Mouse (Mus musculus) C2C12 (cell line): Measurements from ENCODE around the gene Abhd14b. TPM values are rescaled to one million over a fixed set of nuclear protein-coding genes. Genes with fewer than 3 reads are reported as not detected.
A peak's percentile ranks its signal among the peaks of the same experiment; 100 is the strongest.

Source experiments
- H3K27me3 ChIP-seq: one replicate; pipeline ENCODE4 v1.6.1; 2011; ENCODE audit not compliant: control insufficient read depth, insufficient read depth, insufficient read length
- H3K36me3 ChIP-seq: one replicate; pipeline ENCODE4 v1.6.1; 2011; ENCODE audit not compliant: control insufficient read depth, insufficient read depth
- H3K4me3 ChIP-seq: one replicate; pipeline ENCODE4 v1.5.1; 2011; ENCODE audit warnings: mild to moderate bottlenecking, control low read depth; ENCODE audit not compliant: poor library complexity, insufficient read depth, severe bottlenecking
- H3K79me2 ChIP-seq: one replicate; pipeline ENCODE4 v1.6.1; 2011; ENCODE audit not compliant: control insufficient read depth, insufficient read depth
- H3K79me3 ChIP-seq: one replicate; pipeline ENCODE4 v1.6.1; 2011; ENCODE audit warnings: low read depth, control low read depth
- H3ac ChIP-seq: one replicate; pipeline ENCODE3; 2011; ENCODE audit warnings: low read depth; ENCODE audit not compliant: control insufficient read depth, insufficient read length
- CEBPB ChIP-seq: IDR thresholded peaks from one replicate; pipeline ENCODE4 v1.6.1; 2011; ENCODE audit warnings: low read depth, mild to moderate bottlenecking, control low read depth, moderate library complexity
- CTCF ChIP-seq: IDR thresholded peaks from one replicate; pipeline ENCODE4 v1.5.1; 2011; ENCODE audit not compliant: control insufficient read depth, insufficient read depth, insufficient read length
- FOSL1 ChIP-seq: IDR thresholded peaks from one replicate; pipeline ENCODE4 v1.8.0; 2011; ENCODE audit warnings: mild to moderate bottlenecking, low read length; ENCODE audit not compliant: poor library complexity, insufficient read depth, severe bottlenecking
- MAX ChIP-seq: IDR thresholded peaks from one replicate; pipeline ENCODE4 v1.6.1; 2011; ENCODE audit warnings: mild to moderate bottlenecking, control low read depth
- MYOD1 ChIP-seq: IDR thresholded peaks from one replicate; pipeline ENCODE4 v1.6.1; 2011; ENCODE audit warnings: low read depth; ENCODE audit not compliant: control insufficient read depth, insufficient read length
- MYOG ChIP-seq: IDR thresholded peaks from one replicate; pipeline ENCODE4 v1.6.1; 2011; ENCODE audit not compliant: control insufficient read depth, insufficient read length; ENCODE audit errors: extremely low read depth
- USF1 ChIP-seq: IDR thresholded peaks from one replicate; pipeline ENCODE4 v1.6.1; 2011; ENCODE audit warnings: low read depth, mild to moderate bottlenecking, control low read depth, moderate library complexity
- polyA plus RNA-seq: library from polyadenylated mRNA; unstranded; fragments of >200 nt; fragmentation: generic; extraction: Trizol; gene quantifications from one replicate; pipeline ENCODE4 v1.2.1, GENCODE M21; 2012; ENCODE audit warnings: missing spikeins

Gene Abhd14b
- polyA plus RNA-seq, 1 experiment: 6.1 TPM

- Histone ChIP-seq H3K4me3 (peak overlapping the region; percentile 61), H3K79me2 (peaks cover 52% of the 10 kb centered on the region), H3K79me3 (peaks cover 18% of the 10 kb centered on the region), H3K36me3 (peaks cover 4% of the 10 kb centered on the region), H3ac (peak overlapping the region; percentile 83), H3K27me3 (no peaks in the 10 kb centered on the region)
- TF ChIP-seq MAX: no peak
- TF ChIP-seq USF1: no peak
- no peak for TF ChIP-seq CEBPB
- no peak for TF ChIP-seq MYOD1
- TF ChIP-seq FOSL1: no peak
- TF ChIP-seq MYOG: no peak
- no peak for TF ChIP-seq CTCF
Measured at GRCm38 (mm10) chr9:106478101-106478500, 30.8 kb downstream of the Abhd14b start.

GRCm38 (mm10) chr9:106480541-106480940, 33.3 kb downstream of the Abhd14b start:
- no peaks in the 10 kb centered on the region for H3K27me3 ChIP-seq
- TF ChIP-seq CTCF (no peak), MYOD1 (no peak), CEBPB (no peak), MAX (no peak), FOSL1 (no peak), MYOG (no peak), USF1 (no peak)
- peaks cover 9% of the 10 kb centered on the region for H3K36me3 ChIP-seq
- H3K79me3 ChIP-seq: peaks cover 13% of the 10 kb centered on the region
- H3ac ChIP-seq: no peak overlapping the region
- peaks cover 34% of the 10 kb centered on the region for H3K79me2 ChIP-seq
- H3K4me3 ChIP-seq: no peak overlapping the region

DNA sequence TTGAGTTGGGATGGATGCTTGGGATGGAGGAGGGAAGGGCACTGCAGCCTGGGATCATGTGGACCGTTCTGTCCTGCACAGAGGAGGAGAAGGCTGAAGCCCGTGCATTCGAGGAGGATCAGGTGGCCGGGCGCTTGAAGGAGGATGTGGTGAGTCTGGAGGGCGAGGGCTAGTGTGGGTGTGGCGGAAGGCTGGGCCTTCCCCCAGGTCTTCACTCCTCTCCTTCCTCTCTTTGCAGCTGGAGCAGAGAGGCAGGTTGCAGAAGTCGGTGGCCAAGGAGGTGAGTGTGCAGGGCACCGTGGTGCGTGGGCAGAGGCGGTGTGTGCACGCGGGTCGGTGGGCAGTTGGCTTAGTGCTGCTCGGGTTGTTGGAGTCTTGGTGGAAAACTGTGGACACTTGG, 33.8 kb downstream of the Abhd14b start:
- H3K79me2 ChIP-seq: peaks cover 31% of the 10 kb centered on the region
- H3K79me3 ChIP-seq: peaks cover 11% of the 10 kb centered on the region
- TF ChIP-seq MAX: no peak
- TF ChIP-seq MYOD1: no peak
- TF ChIP-seq CTCF: no peak
- no peak for TF ChIP-seq USF1
- TF ChIP-seq CEBPB: no peak
- TF ChIP-seq MYOG: no peak
- TF ChIP-seq FOSL1: no peak
- H3ac ChIP-seq: no peak overlapping the region
- H3K36me3 ChIP-seq: peaks cover 11% of the 10 kb centered on the region
- no peak overlapping the region for H3K4me3 ChIP-seq
- no peaks in the 10 kb centered on the region for H3K27me3 ChIP-seq

GRCm38 (mm10) chr9:106481676-106482075, 34.4 kb downstream of the Abhd14b start:
- Histone ChIP-seq H3K27me3 (no peaks in the 10 kb centered on the region), H3K36me3 (peaks cover 11% of the 10 kb centered on the region), H3K79me2 (peaks cover 31% of the 10 kb centered on the region), H3K4me3 (no peak overlapping the region), H3K79me3 (peaks cover 11% of the 10 kb centered on the region), H3ac (no peak overlapping the region)
- TF ChIP-seq MYOD1 (no peak), MYOG (no peak), CTCF (no peak), FOSL1 (no peak), MAX (no peak), USF1 (no peak), CEBPB (no peak)

GRCm38 (mm10) chr9:106482578-106483115, 35.4 kb downstream of the Abhd14b start:
- H3K27me3 ChIP-seq: no peaks in the 10 kb centered on the region
- no peak overlapping the region for H3ac ChIP-seq
- peaks cover 11% of the 10 kb centered on the region for H3K36me3 ChIP-seq
- TF ChIP-seq FOSL1 (no peak), MAX (no peak), MYOD1 (no peak), MYOG (no peak), CEBPB (no peak), USF1 (no peak), CTCF (no peak)
- H3K4me3 ChIP-seq: no peak overlapping the region
- peaks cover 11% of the 10 kb centered on the region for H3K79me3 ChIP-seq
- peaks cover 28% of the 10 kb centered on the region for H3K79me2 ChIP-seq

- no peak overlapping the region for H3K4me3 ChIP-seq
- peaks cover 23% of the 10 kb centered on the region for H3K79me2 ChIP-seq
- H3K27me3 ChIP-seq: no peaks in the 10 kb centered on the region
- TF ChIP-seq FOSL1 (no peak), MAX (no peak), USF1 (no peak), MYOD1 (no peak), MYOG (no peak), CEBPB (no peak), CTCF (no peak)
- H3ac ChIP-seq: no peak overlapping the region
- H3K79me3 ChIP-seq: peaks cover 10% of the 10 kb centered on the region
- H3K36me3 ChIP-seq: peaks cover 11% of the 10 kb centered on the region
Measured at GRCm38 (mm10) chr9:106483136-106483535, 35.9 kb downstream of the Abhd14b start.
